Mouse (Mus musculus) mesoderm, embryonic 11.5 days (tissue): Measurements from ENCODE around the gene Gm20388.

Experiments used
- DNase-seq: peaks from one replicate; pipeline ENCODE4 v3.0.0-alpha.2; 2012; ENCODE audit warnings: low read depth, low spot score

The Gm20388 gene

DNA sequence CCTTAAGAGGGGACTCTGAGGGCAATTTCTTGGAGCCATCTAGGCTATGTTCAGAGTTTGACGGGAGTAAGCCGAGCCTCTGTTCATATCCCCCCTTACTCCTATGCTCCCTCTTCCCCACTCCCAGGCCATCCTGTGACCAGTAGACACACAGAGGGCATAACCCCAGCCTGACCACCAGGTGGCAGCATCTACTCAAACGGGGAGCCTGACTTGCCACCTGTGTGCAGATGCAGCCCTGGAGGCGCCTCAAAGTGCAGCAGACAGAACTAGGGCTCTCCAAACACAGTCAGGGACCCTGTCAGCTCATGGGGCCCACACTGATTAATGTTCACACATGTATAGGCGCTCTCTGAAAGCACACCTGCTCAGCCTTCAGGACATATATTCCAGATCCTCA lies 2362.5 kb downstream of the Gm20388 start:
- DNase-seq, result peak; percentile 90

DNA sequence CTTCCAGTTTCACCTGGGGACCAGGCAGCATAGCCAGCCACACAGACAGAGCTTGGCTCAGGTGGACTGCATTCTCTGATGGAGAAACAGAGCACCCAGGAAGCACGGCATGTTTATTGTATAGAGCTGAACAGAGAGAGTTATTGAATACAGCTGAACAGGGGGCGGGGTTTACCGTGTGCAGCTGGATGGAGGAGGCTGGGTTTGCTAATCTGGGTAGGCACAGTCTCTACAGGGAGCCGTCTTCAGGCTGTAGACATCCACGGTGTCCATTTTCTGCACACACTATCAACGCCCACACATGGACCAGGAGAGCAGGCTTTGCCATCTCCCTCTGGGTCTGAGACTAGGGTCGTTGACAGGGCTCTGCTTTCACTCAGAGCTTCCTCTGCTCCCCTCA lies 2363.2 kb downstream of the Gm20388 start:
- DNase-seq, result no peak

DNA sequence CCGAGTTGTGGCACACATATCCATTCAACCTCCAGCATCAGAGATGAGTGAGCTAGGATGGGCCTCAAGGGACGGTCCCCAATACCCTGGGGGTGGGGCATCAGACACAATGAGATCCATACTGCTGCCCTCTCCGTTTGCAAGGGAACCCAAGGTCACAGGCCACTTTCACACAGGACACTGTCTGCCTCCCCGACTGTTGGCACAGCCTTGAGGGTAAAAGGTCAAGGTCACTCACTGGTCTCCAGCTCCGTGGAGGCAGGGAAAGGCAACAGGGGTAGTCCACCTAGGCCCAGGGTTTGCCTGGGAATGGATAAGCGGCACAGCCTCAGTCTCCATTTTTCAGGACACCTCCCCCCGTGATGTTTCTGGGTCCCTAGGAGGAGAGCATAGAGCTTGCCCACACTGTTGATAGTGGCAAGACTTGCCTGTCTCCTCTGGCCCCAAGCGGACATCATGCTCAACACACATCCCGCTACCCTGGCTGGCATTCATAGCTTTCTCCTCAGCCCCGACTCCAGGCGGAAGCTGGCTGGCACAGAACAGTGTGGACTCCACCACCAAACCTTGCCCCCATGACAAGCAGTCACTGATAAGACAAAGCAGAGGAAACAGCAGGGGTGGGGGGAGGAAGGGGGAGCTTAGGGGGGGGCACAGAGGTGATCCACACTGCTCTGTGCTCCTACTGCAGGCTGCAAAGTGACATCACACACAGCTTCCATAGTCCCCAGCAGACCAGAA lies 2364.2 kb downstream of the Gm20388 start:
- DNase-seq, result no peak

- no peak for DNase-seq
These were observed 2365.7 kb downstream of the Gm20388 start for GRCm38 (mm10) chr8:122276308-122276707.

- no peak for DNase-seq
These were observed 2366.8 kb downstream of the Gm20388 start for GRCm38 (mm10) chr8:122277204-122277995.

DNA sequence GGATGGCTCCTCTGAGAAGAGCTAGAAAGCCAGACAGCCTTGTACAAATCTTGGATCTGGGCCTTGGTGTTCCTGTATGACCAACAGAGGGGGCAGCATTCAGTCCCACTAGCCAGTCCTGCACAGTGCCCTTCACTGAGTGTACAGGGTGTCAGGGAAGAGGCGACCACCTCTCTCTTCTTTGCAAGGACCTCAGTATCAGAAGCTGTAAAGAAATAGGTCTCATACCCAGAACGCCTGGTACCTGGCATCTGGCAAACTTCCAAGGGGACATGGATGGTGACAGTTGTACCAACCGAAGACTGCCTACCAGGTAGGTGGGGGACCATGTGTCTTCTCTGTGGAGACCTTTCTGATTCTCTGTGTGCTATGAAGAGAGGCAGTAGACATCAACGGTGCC lies 2369.5 kb downstream of the Gm20388 start:
- DNase-seq, result no peak

DNA sequence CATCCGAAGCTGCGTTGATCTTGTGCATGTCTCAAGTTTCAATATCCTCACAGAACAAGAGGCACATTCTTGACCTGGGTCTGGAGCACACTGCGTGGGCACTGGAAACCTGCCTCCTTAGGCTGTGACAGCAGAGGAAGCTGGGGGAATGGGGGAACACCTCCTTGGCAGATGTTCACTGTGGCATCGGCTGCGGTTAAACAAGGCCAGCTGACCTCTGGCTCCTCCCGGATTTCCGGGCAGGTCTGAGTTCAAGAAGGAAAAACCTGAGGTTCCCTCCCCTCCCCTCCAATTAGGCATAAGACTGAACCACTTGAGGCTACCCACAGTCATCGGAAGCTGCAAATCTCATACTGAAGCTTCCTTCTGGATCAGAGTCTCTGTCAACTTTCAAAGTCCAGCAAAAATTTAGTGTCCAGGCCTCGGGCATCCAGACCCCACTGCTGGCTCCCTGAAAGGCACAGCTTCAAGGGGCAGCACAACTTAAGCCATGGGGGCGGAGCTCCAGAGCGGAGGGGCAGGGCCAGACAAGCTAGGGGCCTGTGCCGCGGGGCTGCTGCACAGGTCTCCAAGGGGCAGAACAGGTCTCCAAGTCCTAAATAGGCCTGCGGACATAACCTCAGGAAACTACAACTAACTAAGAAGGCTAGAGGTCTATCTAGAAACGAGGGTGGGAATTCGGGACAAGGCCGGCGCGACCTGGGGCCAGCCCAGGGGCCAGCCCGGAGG lies 2370.1 kb downstream of the Gm20388 start:
- DNase-seq, result no peak

- DNase-seq, result peak; percentile 98
These were observed 2370.8 kb downstream of the Gm20388 start for GRCm38 (mm10) chr8:122281317-122282034.

GRCm38 (mm10) chr8:122282035-122282358 lies 2371.4 kb downstream of the Gm20388 start, which contains the start of gene Zfpm1:
Zfpm1 (plus strand) TSS chr8:122282141.
- no peak for DNase-seq

GRCm38 (mm10) chr8:122282501-122283355 lies 2372.1 kb downstream of the Gm20388 start:
- DNase-seq, result no peak

DNA sequence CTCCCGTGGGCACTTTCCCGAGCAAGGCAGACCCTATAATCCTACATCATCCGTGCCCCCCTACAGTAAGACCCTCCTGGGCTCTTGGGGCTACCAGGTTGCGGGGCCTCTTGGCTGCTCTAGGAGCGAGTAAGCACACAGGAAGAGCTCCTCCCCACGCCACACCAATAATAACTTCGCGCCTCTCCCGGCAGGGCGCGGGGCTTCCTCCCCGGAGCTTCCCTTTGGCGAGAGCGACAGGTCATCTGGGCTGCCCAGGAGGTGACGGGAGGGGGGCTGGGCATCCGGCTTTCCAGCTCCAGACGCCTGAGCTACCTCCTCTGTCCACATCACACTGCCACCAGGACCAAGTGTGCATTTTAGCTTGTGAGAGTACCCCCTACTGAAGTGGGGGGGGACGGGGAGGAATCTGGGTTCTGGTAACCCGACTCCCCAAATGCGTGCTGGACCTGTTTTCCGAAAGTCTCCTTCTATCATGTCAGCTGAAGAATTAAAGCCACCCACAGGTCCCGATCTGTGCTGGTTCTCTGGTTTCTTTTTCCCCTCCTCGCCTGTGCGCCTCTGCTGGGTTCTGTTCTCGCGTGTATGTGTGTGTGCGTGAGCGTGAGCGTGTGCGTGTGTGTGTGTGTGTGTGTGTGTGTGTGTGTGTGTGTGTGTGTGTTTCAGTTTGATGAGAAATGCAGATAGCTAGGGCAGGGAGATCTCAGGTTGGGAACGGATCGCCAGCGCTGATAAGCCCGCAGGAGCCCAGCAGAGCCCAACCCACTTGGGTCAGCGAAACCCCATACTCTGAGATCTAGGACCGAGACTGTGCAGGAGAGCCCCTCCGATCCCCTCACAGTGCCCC lies 2372.9 kb downstream of the Gm20388 start:
- peak; percentile 56 for DNase-seq

DNA sequence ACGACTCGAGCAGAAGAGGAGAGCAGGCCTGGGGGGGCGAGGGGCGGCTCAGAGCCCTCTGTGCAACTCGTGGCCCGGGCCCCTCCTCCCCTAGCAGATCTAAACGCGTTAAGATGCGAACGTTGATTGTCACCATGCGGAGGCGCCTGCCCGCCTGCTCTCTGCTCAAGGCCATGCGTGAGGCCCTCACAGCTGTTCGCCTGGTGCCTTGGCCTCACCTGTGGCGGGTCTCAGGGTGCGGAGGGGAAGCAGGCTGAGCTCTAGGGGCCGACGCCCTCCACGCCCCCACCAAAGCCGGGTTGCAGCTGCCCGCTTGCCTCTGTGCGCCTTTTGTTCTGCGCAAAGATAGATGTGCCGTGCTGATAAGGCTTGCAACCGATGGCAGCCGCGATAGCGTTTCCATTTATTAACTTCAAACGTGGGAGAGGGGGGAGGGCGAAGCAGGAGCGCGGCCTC lies 2373.6 kb downstream of the Gm20388 start:
- DNase-seq, result peak; percentile 64

GRCm38 (mm10) chr8:122284659-122285261 lies 2374.1 kb downstream of the Gm20388 start:
- no peak for DNase-seq

DNA sequence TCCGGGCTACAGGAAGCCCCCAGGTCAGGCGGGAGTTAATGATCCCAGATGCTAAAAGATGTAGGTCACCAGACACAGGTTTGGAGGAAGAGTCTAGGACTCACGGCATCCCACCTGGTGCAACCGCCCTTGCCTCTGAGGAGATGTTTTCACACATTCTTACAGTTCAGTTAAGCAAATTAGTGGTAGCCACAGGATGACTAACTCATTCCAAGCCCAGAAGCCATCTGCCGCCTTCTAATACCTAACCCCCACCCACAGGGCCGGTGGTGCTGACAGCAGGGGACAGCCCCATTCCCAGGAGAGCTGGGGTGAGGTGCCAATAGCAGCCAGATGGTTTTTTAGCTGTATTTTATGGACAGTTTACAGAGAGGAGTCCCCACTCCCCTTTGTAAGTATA lies 2375.1 kb downstream of the Gm20388 start:
- no peak for DNase-seq

DNA sequence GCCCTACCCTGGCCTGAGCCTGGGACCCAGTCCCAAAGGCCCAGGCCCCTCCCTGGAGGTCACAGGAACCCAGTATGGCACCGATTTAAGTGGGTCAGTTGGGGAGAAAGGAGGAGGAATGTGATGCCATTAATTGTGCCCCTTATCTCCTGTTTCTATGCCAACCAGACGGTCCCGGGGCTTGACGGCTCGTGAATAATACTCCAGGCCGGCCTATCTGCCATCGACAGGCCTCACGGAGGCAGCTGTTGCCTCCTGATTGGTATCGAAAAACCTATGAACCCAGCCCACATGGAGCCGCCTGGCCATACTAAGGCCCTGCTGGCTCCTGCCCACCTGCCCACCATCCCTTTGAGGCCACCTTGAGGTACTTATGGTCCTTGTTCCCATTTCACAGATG lies 2376.3 kb downstream of the Gm20388 start:
- DNase-seq, result no peak

GRCm38 (mm10) chr8:122287742-122288141 lies 2377.1 kb downstream of the Gm20388 start:
- DNase-seq, result no peak

GRCm38 (mm10) chr8:122288344-122288743 lies 2377.7 kb downstream of the Gm20388 start:
- DNase-seq, result no peak

- DNase-seq, result no peak
These were observed 2380.4 kb downstream of the Gm20388 start for GRCm38 (mm10) chr8:122291075-122291474.

DNA sequence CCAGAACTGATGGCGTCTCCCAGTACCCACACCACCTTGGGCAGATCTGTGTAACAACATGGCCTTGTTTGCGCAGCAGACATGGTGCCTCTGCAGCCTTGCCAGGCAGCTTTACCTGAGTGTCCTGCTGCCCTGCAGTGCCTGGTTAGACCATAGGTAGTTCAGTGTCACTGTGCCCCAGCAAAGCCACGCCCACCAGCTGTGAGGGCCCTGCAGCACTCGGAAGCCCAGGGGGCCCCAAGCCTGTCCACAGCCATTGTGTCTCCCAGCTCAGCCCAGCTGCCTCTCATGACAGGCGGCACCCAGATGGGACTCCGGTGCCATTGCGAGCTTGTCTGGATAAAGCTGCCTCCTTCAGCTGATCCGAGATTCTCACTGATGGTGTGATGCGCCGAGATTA lies 2380.9 kb downstream of the Gm20388 start:
- no peak for DNase-seq
